Mouse (Mus musculus): Measurements from ENCODE around the gene Hils1. TPM values are rescaled to one million over a fixed set of nuclear protein-coding genes. Genes with fewer than 3 reads are reported as not detected.

Gene Hils1
- total and polyA plus RNA-seq, 3 experiments = not detected

DNA sequence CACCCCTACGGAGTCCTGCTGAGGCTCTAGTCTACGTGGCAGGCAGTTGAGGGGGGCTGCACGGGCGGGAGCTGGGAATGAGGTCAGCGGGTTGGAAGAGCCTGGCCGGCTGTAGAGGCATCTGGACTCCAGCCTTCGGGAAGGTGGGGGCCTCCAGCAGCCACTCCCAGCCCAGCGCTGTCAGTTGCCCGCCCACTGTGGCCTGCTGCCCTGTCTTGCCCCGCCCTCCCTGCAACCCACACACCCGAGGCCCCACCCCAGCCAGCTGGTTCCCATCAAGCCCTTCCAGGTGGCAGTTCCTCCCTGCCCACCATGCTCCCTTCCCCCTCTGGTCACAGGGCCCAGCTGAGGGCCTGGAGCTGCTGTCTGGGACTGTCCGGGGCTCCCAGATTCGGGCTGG, 38.6 kb upstream of the Hils1 start:
- Histone ChIP-seq H3K36me3 (ENCODE audit: control insufficient read depth in 1 of 2, insufficient read depth in 2 of 2, low read length in 2 of 2) (no peaks in the 10 kb centered on the region), H3K9ac (ENCODE audit: control insufficient read depth, low read depth, low read length, poor library complexity, severe bottlenecking) (no peak overlapping the region), H3K4me3 (ENCODE audit: control insufficient read depth in 1 of 2, insufficient read depth in 1 of 2, low read depth in 2 of 2, low read length in 2 of 2) (no peak overlapping the region), H3K79me2 (ENCODE audit: control insufficient read depth, insufficient read depth, low read length, poor library complexity) (no peaks in the 10 kb centered on the region), H3K27ac (ENCODE audit: control insufficient read depth, low read depth, low read length) (no peak overlapping the region), H3K9me3 (replicated peaks; ENCODE audit: insufficient read depth, low read length) (no peaks in the 10 kb centered on the region), H3K4me1 (ENCODE audit: control insufficient read depth in 1 of 2, insufficient read depth in 2 of 2, low read length in 2 of 2) (no peaks in the 10 kb centered on the region), H3K27me3 (ENCODE audit: control insufficient read depth in 1 of 2, insufficient read depth in 2 of 2, low read length in 2 of 2) (peaks cover 10 to 13% of the 10 kb centered on the region in 2 experiments)
- TF ChIP-seq MAFK (IDR thresholded peaks at IDR 0.05; ENCODE audit: borderline replicate concordance, low read depth, low read length) (no peak), TCF12 (IDR thresholded peaks at IDR 0.05; ENCODE audit: low read depth, low read length) (no peak), BHLHE40 (IDR thresholded peaks at IDR 0.05; ENCODE audit: borderline replicate concordance, low read depth, low read length) (no peak), NELFE (IDR thresholded peaks at IDR 0.05; ENCODE audit: low read depth, low read length) (no peak), KAT2A (conservative IDR thresholded peaks at IDR 0.05; ENCODE audit: low read depth, low read length) (no peak), TAL1 (IDR thresholded peaks at IDR 0.05; ENCODE audit: low read length) (no peak), SMC3 (IDR thresholded peaks at IDR 0.05; ENCODE audit: low read depth, low read length) (no peak), POLR2AphosphoS2 (IDR thresholded peaks at IDR 0.05; ENCODE audit: low read length) (no peak), ETS1 (IDR thresholded peaks at IDR 0.05; ENCODE audit: low read depth, low read length) (no peak), MYB (IDR thresholded peaks at IDR 0.05; ENCODE audit: low read depth, low read length) (no peak), E2F4 (IDR thresholded peaks at IDR 0.05; ENCODE audit: borderline replicate concordance, low read depth, low read length) (no peak), UBTF (IDR thresholded peaks at IDR 0.05; ENCODE audit: borderline replicate concordance, insufficient read depth, low read depth, low read length) (no peak)
- no peak for DNase-seq (ENCODE audit: low read depth, low spot score)

DNA sequence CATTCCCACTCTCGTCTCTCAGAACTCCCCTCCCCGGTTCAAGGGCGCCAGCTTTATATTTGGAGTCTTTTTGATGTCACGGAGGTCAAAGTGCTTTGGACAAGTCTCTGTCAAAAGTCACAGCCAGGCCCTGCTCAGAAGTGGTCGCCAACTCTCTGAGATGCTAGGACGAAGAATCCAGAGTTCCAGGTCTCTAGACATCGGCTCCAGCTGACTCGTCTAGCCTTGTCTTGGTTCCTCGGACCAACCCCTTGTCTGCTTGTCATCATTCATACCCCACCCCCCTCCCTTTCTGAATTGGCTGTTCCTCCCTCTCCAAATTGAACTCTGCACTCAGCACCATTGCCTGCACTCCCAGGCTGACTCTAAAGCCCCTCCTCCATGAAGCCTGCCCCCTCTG, 37.8 kb upstream of the Hils1 start:
- TF ChIP-seq SIN3A (IDR thresholded peaks at IDR 0.05; ENCODE audit: low read length) (no peak), POLR2A (IDR thresholded peaks at IDR 0.05; ENCODE audit: control insufficient read depth in 1 of 2, insufficient read depth in 1 of 2, low read depth in 1 of 2, low read length in 2 of 2, poor library complexity in 1 of 2) (no peak), MEF2A (IDR thresholded peaks at IDR 0.05; ENCODE audit: extremely low read depth, insufficient replicate concordance, low read depth, low read length, poor library complexity, severe bottlenecking) (no peak), TCF12 (IDR thresholded peaks at IDR 0.05; ENCODE audit: low read depth, low read length) (no peak), MYB (IDR thresholded peaks at IDR 0.05; ENCODE audit: low read depth, low read length) (no peak), POLR2AphosphoS5 (IDR thresholded peaks at IDR 0.05; ENCODE audit: borderline replicate concordance, low read depth, low read length) (no peak), ELF1 (IDR thresholded peaks at IDR 0.05; ENCODE audit: low read depth, low read length) (no peak), MXI1 (IDR thresholded peaks at IDR 0.05; ENCODE audit: low read depth, low read length) (no peak), JUND (IDR thresholded peaks at IDR 0.05; ENCODE audit: low read depth, low read length) (no peak), CHD1 (IDR thresholded peaks at IDR 0.05; ENCODE audit: low read depth, low read length) (no peak)
- H3K27me3 ChIP-seq (ENCODE audit: control insufficient read depth in 1 of 2, insufficient read depth in 2 of 2, low read length in 2 of 2) = peaks cover 10 to 15% of the 10 kb centered on the region in 2 experiments
- H3K9ac ChIP-seq (ENCODE audit: control insufficient read depth, low read depth, low read length, poor library complexity, severe bottlenecking) = no peak overlapping the region
- H3K9me3 ChIP-seq (replicated peaks; ENCODE audit: insufficient read depth, low read length) = no peaks in the 10 kb centered on the region
- no peak for DNase-seq (ENCODE audit: low read depth, low spot score)
- no peak overlapping the region for H3K4me3 ChIP-seq (ENCODE audit: control insufficient read depth in 1 of 2, insufficient read depth in 1 of 2, low read depth in 2 of 2, low read length in 2 of 2)
- no peaks in the 10 kb centered on the region for H3K36me3 ChIP-seq (ENCODE audit: control insufficient read depth in 1 of 2, insufficient read depth in 2 of 2, low read length in 2 of 2)
- H3K27ac ChIP-seq (ENCODE audit: control insufficient read depth, low read depth, low read length) = no peak overlapping the region
- H3K79me2 ChIP-seq (ENCODE audit: control insufficient read depth, insufficient read depth, low read length, poor library complexity) = no peaks in the 10 kb centered on the region
- H3K4me1 ChIP-seq (ENCODE audit: control insufficient read depth in 1 of 2, insufficient read depth in 2 of 2, low read length in 2 of 2) = no peaks in the 10 kb centered on the region
